Mouse (Mus musculus) G1E (cell line): ENCODE measurements around the gene Nrarp. TPM values are rescaled to one million over a fixed set of nuclear protein-coding genes. Genes with fewer than 3 reads are reported as not detected.
A peak's percentile ranks its signal among the peaks of the same experiment; 100 is the strongest.

Experiments
- ATAC-seq: 2 replicates; pipeline ENCODE4 v1.8.0; 2016; ENCODE audit warnings: mild to moderate bottlenecking; ENCODE audit not compliant: insufficient number of reproducible peaks, poor library complexity, low FRiP score, severe bottlenecking; ENCODE audit errors: extremely low read depth
- DNase-seq: peaks from one replicate; pipeline ENCODE4 v3.0.0; 2012; ENCODE audit warnings: low spot score
- H3K27me3 ChIP-seq: 2 replicates; pipeline ENCODE4 v1.6.1; 2012; ENCODE audit warnings: mild to moderate bottlenecking, low read length, inconsistent platforms; ENCODE audit not compliant: insufficient read depth
- H3K36me3 ChIP-seq: replicated peaks from 2 replicates; pipeline ENCODE3; 2012; ENCODE audit warnings: mild to moderate bottlenecking, inconsistent platforms
- H3K4me1 ChIP-seq: 2 replicates; pipeline ENCODE4 v1.6.1; 2012; ENCODE audit warnings: low read depth, low read length, inconsistent platforms, mixed read lengths; ENCODE audit not compliant: insufficient read depth
- H3K4me3 ChIP-seq: 2 replicates; pipeline ENCODE4 v1.5.1; 2012; ENCODE audit warnings: low read depth, mild to moderate bottlenecking, inconsistent platforms, low read length, moderate library complexity, mixed read lengths
- H3K9me3 ChIP-seq: replicated peaks from 2 replicates; pipeline ENCODE4 v1.6.1; 2012; ENCODE audit warnings: inconsistent platforms
- CTCF ChIP-seq: IDR thresholded peaks from 2 replicates; pipeline ENCODE4 v1.5.1; 2012; ENCODE audit warnings: low read depth, low read length, inconsistent platforms, mixed read lengths
- GATA1 ChIP-seq: IDR thresholded peaks from 2 replicates; pipeline ENCODE4 v1.6.1; 2012; ENCODE audit warnings: borderline replicate concordance, low read length, inconsistent platforms, mixed read lengths
- GATA2 ChIP-seq: IDR thresholded peaks from 2 replicates; pipeline ENCODE4 v1.6.1; 2012; ENCODE audit warnings: low read depth, low read length, inconsistent platforms, borderline replicate concordance
- POLR2AphosphoS5 ChIP-seq: IDR thresholded peaks from 2 replicates; pipeline ENCODE4 v1.6.1; 2012; ENCODE audit warnings: low read depth, low read length, inconsistent platforms; ENCODE audit not compliant: insufficient replicate concordance
- TAL1 ChIP-seq: conservative IDR thresholded peaks from 2 replicates; pipeline ENCODE4 v1.6.1; 2012; ENCODE audit warnings: low read depth, low read length, inconsistent platforms, mixed read lengths
- polyA plus RNA-seq: library from polyadenylated mRNA; stranded (reverse); fragments of >175 nt; gene quantifications from 2 replicates; pipeline ENCODE4 v1.2.3, GENCODE M21; 2012
- total RNA-seq, 2 experiments: library from RNA; stranded (forward) in 1 of 2; stranded (reverse) in 1 of 2; fragments of 200-1000 nt in 1 of 2; fragments of >200 nt in 1 of 2; fragmentation: Nextera tagmentation in 1 of 2; gene quantifications; 2 replicates each; pipeline ENCODE4 v1.2.3; 2014 to 2017

Nrarp gene
- total and polyA plus RNA-seq, 3 experiments, result 0.16 TPM; not detected in 2

DNA sequence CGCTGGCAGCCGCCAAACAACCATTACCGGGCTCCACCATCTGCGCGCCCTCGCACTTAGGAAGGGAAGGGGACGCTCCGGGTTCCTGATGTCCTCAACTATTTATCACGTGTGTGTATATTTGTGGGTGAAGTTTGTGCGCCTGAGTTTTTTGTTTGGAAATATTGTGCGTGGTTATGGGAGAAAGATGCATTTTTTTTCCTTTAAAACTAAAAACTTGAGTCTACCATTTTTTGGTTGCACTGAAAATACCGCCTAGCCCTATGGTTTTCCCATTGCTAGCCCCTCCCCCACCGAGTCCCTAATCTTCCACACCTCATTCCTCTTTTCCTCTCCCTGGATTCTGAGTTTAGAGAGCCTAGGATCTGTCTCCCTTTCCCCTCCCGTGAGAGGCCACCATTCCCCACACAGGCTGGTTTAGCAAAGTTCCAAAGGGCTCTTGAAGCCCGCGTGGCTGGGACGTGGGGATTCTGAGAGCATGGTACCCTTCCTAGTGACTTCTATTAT is 1.4 kb downstream of the Nrarp start:
- DNase-seq, result no peak
- Histone ChIP-seq H3K4me1 (peaks cover 23% of the 10 kb centered on the region), H3K9me3 (peaks cover 12% of the 10 kb centered on the region), H3K4me3 (no peak overlapping the region), H3K36me3 (no peaks in the 10 kb centered on the region), H3K27me3 (peaks cover 95% of the 10 kb centered on the region)
- TF ChIP-seq POLR2AphosphoS5, result no peak
- TF ChIP-seq TAL1, result no peak
- no peak for TF ChIP-seq GATA2
- no peak for TF ChIP-seq CTCF
- TF ChIP-seq GATA1, result no peak
- no peak for ATAC-seq

DNA sequence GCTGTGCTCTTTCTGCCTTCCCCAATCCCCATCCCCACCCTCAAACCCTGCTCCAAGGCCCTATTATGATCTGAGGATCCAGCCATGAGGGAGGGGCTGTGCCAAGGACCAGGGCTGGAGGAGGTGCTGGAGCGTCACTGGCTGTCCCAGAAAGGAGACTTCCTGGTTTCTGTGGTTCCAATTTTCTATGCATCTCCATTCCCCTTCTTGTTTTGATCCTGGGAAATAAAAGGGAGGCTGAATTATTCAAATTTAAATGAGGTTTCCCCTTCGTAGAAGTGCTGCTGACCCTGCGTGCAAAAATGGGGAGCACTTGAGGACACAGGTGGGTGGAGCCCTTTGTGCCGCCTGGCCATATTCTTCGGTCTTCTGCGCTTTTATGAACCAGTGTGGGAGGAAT is 2.1 kb downstream of the Nrarp start:
- DNase-seq (no peak), ATAC-seq (no peak)
- no peaks in the 10 kb centered on the region for H3K36me3 ChIP-seq
- TF ChIP-seq GATA2, result no peak
- no peak for TF ChIP-seq POLR2AphosphoS5
- no peak for TF ChIP-seq TAL1
- TF ChIP-seq CTCF, result no peak
- peaks cover 95% of the 10 kb centered on the region for H3K27me3 ChIP-seq
- H3K9me3 ChIP-seq, result peaks cover 12% of the 10 kb centered on the region
- peaks cover 23% of the 10 kb centered on the region for H3K4me1 ChIP-seq
- no peak overlapping the region for H3K4me3 ChIP-seq

DNA sequence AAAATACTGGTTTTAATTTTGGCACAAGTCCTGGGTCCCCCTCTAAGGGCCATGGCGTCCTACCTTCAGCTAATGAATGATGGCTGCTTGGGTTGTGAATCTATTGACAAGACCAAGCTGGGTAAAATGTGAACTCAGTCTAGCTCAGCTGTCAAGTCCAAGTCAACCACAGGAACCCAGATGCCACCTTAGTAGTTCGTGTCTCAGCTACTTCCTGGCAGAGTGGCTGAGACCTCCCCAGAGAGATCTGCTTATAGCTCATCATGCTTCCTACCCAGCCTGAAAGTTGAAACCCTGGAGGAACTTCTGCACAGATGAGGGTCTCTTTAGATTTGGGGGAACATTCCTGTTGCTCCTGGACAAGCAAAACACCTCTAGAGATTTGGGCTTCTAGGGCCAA is 2.8 kb downstream of the Nrarp start:
- no peak for TF ChIP-seq GATA2
- no peak for TF ChIP-seq POLR2AphosphoS5
- TF ChIP-seq TAL1, result no peak
- TF ChIP-seq GATA1, result no peak
- no peak for TF ChIP-seq CTCF

DNA sequence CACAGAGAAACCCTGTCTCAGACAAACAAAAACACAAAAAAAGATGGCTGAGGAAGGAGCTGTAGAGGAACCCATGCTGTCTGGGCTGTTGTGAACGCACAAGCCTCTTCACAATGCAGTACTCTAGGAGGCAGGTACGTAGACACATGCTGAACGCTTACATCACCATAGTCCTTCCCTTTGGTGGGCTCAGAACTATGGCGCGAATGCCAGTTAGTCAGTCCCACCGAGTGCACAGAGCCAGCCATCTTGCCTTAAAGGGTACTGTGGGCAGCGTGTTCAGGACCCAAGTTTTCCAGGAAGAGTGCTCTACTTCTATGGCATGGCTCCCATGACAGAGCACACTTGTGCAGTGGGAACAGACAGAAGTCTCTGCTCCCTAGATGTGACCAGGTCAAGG is 3.9 kb downstream of the Nrarp start:
- Histone ChIP-seq H3K4me3 (no peak overlapping the region), H3K27me3 (peaks cover 80% of the 10 kb centered on the region), H3K36me3 (no peaks in the 10 kb centered on the region), H3K4me1 (peaks cover 23% of the 10 kb centered on the region), H3K9me3 (peaks cover 12% of the 10 kb centered on the region)
- no peak for TF ChIP-seq TAL1
- TF ChIP-seq GATA2, result no peak
- no peak for TF ChIP-seq GATA1
- TF ChIP-seq CTCF, result no peak
- TF ChIP-seq POLR2AphosphoS5, result no peak
- ATAC-seq (no peak), DNase-seq (no peak)

More for the DNA sequence above, 2.8 kb downstream of the Nrarp start:
- H3K27me3 ChIP-seq, result peaks cover 90% of the 10 kb centered on the region
- peaks cover 23% of the 10 kb centered on the region for H3K4me1 ChIP-seq
- no peak overlapping the region for H3K4me3 ChIP-seq
- ATAC-seq, result no peak
- no peaks in the 10 kb centered on the region for H3K36me3 ChIP-seq
- peaks cover 12% of the 10 kb centered on the region for H3K9me3 ChIP-seq
- no peak for DNase-seq

DNA sequence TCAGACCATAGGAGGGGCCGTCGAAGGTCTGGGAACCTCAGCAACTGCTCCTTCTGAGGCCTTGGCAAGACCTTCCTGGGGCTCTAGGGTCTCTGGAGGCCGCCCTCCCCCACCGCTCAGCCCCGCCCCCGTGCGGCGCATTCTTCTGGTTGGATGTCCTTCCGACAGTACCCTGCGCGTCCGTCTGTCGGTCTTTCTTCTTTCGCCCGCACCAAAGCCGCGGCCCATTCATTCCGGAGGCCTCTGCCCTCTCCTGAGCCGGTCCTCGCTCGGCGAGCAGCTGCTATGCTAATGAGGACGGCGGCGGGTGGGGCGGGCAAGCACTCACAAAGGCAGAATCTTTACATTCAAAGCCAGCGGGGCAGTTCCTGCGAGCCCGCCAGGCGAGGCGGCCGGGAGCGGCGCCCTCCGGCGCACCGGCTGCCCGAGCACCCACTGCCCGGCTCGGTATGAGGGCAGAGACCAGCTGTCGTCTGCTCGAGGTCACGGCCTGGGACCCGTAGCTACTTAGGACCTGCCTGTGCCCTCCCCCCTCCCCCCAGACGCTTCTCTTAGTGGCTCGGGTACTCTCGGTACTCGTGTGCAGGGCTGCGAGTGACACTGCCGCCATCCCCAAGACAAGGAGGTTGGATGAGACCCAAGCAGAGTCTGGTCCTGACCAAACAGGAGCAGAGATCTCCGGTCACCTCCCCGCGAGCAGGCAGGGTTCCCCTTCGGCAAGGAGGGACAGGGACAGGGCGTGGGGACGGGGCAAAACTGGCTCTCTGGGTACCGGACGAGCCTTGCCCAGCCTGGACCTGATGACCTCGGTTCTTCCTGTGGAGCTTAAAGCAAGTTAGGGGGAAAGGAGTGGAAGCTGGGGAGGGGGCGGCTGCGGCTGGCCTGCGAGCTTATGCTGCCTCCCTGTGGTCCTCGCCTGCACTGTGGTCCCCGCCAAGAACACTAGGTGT is 5.3 kb downstream of the Nrarp start:
- TF ChIP-seq CTCF (no peak), TAL1 (no peak), POLR2AphosphoS5 (no peak), GATA2 (no peak), GATA1 (no peak)
- ATAC-seq (no peak), DNase-seq (peak; percentile 52)
- H3K9me3 ChIP-seq, result peaks cover 7% of the 10 kb centered on the region
- peaks cover 18% of the 10 kb centered on the region for H3K4me1 ChIP-seq
- H3K4me3 ChIP-seq, result peak overlapping the region; percentile 67; the same call in 1 of the 2 replicates
- peaks cover 68% of the 10 kb centered on the region for H3K27me3 ChIP-seq
- H3K36me3 ChIP-seq, result peaks cover 2% of the 10 kb centered on the region

DNA sequence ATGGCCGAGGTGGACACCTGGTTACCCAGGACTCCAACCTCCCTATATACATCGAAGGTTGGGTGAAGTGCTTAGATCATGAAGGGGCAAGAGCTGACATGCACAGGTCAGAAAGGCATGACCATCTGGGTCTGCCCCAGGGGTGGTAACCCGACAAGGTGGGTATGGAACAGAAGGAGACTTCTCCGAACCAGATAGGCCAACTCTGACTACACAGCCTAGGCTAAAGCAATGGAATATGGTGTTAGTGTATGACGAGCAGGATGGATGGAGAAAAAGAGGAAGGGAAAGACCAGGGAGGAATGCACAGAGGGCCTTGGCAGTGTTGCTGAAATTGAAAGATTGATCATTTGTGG is 6.0 kb downstream of the Nrarp start:
- Histone ChIP-seq H3K4me1 (peaks cover 15% of the 10 kb centered on the region), H3K27me3 (peaks cover 61% of the 10 kb centered on the region), H3K4me3 (no peak overlapping the region), H3K9me3 (peaks cover under 1% of the 10 kb centered on the region; the same call in 1 of the 2 replicates), H3K36me3 (peaks cover 3% of the 10 kb centered on the region)
- ATAC-seq, result no peak
- no peak for TF ChIP-seq GATA2
- TF ChIP-seq CTCF, result no peak
- TF ChIP-seq TAL1, result no peak
- no peak for TF ChIP-seq GATA1
- TF ChIP-seq POLR2AphosphoS5, result no peak
- DNase-seq, result no peak
